Mouse (Mus musculus): Measurements from ENCODE around the gene Rbm4. TPM values are rescaled to one million over a fixed set of nuclear protein-coding genes. Genes with fewer than 3 reads are reported as not detected.

Rbm4 gene
- total and polyA plus RNA-seq, 2 experiments, result 25.7 to 58.4 TPM

DNA sequence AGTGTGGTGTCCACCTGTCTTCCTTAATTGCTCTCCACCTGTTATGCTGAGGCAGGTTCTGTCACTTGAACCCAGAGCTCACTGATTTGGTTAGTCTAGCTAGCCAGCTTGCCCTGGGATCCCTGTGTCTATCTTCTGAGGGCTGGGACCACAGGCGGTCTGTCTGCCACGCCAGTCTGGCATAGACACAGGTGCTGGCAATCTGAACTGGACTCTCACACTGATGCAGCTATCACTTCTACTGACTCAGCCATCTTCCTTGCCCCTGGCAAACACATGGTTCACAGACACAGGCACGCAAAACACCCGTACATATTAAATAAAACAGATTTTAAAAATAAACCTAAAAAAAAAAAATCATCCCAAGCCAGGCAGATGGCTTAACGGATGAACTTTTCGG lies 43.3 kb upstream of the Rbm4 start:
- DNase-seq (ENCODE audit: extremely low read depth, low read depth, low spot score), result peak; percentile 83
- 31% methylated on average over 6 of the region's 6 CpGs for WGBS
- Histone ChIP-seq H3K36me3 (ENCODE audit: control insufficient read depth, insufficient read depth, low read length) (peaks cover 21% of the 10 kb centered on the region), H3K27ac (replicated peaks; ENCODE audit: insufficient read depth, low read depth, low read length) (peak overlapping the region; percentile 94), H3K9ac (ENCODE audit: low read depth, low read length) (0 out of 2 replicates have a peak overlapping the region, but pooled peaks have one; percentile 52), H3K4me3 (ENCODE audit: insufficient read depth, low read depth, low read length) (no peak overlapping the region), H3K4me1 (ENCODE audit: control insufficient read depth, insufficient read depth, low read length) (peaks cover 25% of the 10 kb centered on the region; the same call in 1 of the 2 replicates), H3K79me2 (ENCODE audit: control insufficient read depth, insufficient read depth, low read length) (peaks cover 16% of the 10 kb centered on the region; the same call in 1 of the 2 replicates), H3K27me3 (ENCODE audit: control insufficient read depth, insufficient read depth, low read length) (no peaks in the 10 kb centered on the region)
- TF ChIP-seq CTCF (IDR thresholded peaks at IDR 0.05; ENCODE audit: low read depth, low read length), result no peak
- TF ChIP-seq POLR2A (IDR thresholded peaks at IDR 0.05; ENCODE audit: extremely low read depth, insufficient read depth, low read length), result no peak

DNA sequence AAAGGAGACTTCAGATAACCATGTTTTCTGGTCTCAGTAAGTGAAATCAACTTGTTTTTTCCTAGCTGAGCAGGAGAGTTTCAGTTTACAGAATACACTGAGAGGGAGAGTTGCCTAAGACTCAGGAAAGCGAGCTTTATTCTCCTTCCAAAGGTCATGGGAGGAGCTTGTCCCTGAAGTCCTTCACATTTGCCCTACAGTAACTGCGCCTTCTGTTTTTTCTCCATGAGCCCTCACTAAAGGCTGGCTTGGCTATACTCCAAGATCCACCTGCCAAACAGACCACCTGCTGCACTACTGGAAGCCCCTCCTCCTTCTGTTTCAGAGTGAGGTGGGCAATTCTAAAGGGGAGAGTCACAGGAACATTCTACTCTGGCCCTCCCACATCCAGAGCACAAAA lies 42.4 kb upstream of the Rbm4 start:
- peak overlapping the region; percentile 82; the same call in 1 of the 2 replicates for H3K9ac ChIP-seq (ENCODE audit: low read depth, low read length)
- WGBS, result 41% methylated on average over 2 of the region's 2 CpGs
- DNase-seq (ENCODE audit: extremely low read depth, low read depth, low spot score), result peak; percentile 98
- no peak for TF ChIP-seq POLR2A (IDR thresholded peaks at IDR 0.05; ENCODE audit: extremely low read depth, insufficient read depth, low read length)
- no peak for TF ChIP-seq CTCF (IDR thresholded peaks at IDR 0.05; ENCODE audit: low read depth, low read length)
- peak overlapping the region; percentile 94 for H3K27ac ChIP-seq (replicated peaks; ENCODE audit: insufficient read depth, low read depth, low read length)
- peaks cover 28% of the 10 kb centered on the region for H3K36me3 ChIP-seq (ENCODE audit: control insufficient read depth, insufficient read depth, low read length)
- H3K4me1 ChIP-seq (ENCODE audit: control insufficient read depth, insufficient read depth, low read length), result peaks cover 27% of the 10 kb centered on the region; the same call in 1 of the 2 replicates
- peaks cover 16% of the 10 kb centered on the region; the same call in 1 of the 2 replicates for H3K79me2 ChIP-seq (ENCODE audit: control insufficient read depth, insufficient read depth, low read length)
- H3K27me3 ChIP-seq (ENCODE audit: control insufficient read depth, insufficient read depth, low read length), result no peaks in the 10 kb centered on the region
- no peak overlapping the region for H3K4me3 ChIP-seq (ENCODE audit: insufficient read depth, low read depth, low read length)

DNA sequence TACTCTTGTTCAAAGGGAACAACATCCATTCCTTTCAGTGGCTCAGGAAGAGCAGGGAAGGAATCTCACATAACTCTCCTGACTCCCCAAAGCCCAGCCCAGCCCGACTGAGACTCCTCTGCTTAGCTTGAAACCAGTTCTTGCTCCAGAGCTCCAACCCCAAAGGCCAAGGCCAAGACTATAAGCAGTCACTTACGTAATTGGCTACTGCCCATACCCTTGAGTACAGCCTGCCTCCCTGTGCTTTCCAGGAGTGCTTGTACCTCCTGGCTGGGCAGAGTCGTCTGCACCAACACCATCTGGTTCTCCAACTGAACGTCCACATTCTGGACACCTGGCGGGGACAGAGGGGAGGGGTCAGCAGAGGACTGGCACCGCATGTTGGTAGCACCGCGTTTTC lies 40.3 kb upstream of the Rbm4 start:
- WGBS, result 66% methylated on average over 8 of the region's 8 CpGs
- Histone ChIP-seq H3K36me3 (ENCODE audit: control insufficient read depth, insufficient read depth, low read length) (peaks cover 39% of the 10 kb centered on the region), H3K79me2 (ENCODE audit: control insufficient read depth, insufficient read depth, low read length) (peaks cover 16% of the 10 kb centered on the region; the same call in 1 of the 2 replicates), H3K27ac (replicated peaks; ENCODE audit: insufficient read depth, low read depth, low read length) (peak overlapping the region; percentile 24; the same call in 1 of the 2 replicates), H3K4me1 (ENCODE audit: control insufficient read depth, insufficient read depth, low read length) (peaks cover 34% of the 10 kb centered on the region), H3K4me3 (ENCODE audit: insufficient read depth, low read depth, low read length) (no peak overlapping the region), H3K27me3 (ENCODE audit: control insufficient read depth, insufficient read depth, low read length) (no peaks in the 10 kb centered on the region), H3K9ac (ENCODE audit: low read depth, low read length) (no peak overlapping the region)
- peak; percentile 49 for DNase-seq (ENCODE audit: extremely low read depth, low read depth, low spot score)
- no peak for TF ChIP-seq CTCF (IDR thresholded peaks at IDR 0.05; ENCODE audit: low read depth, low read length)
- no peak for TF ChIP-seq POLR2A (IDR thresholded peaks at IDR 0.05; ENCODE audit: extremely low read depth, insufficient read depth, low read length)

DNA sequence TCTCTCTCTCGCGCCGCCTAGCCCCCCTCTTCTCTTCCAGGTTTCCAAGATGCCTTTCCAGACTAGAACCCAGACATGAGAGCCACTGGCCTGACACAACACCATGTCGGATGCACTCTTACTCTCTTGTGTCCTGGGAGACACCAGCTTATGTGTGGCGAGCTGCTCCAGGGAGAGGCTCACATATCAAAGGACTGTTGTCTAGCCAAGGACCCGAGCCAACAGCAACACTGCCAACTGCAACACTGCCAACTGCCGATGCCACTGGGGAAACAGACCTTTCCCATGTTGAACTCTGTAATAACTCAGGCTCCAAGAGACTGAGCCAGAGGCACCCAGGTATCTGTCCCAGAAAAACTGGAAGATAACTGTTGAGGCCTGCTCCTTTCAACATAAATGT lies 35.5 kb upstream of the Rbm4 start:
- no peak overlapping the region for H3K4me3 ChIP-seq (ENCODE audit: insufficient read depth, low read depth, low read length)
- peaks cover 18% of the 10 kb centered on the region for H3K79me2 ChIP-seq (ENCODE audit: control insufficient read depth, insufficient read depth, low read length)
- DNase-seq (ENCODE audit: extremely low read depth, low read depth, low spot score), result peak; percentile 93
- peak overlapping the region; percentile 83 for H3K27ac ChIP-seq (replicated peaks; ENCODE audit: insufficient read depth, low read depth, low read length)
- peaks cover 70% of the 10 kb centered on the region for H3K36me3 ChIP-seq (ENCODE audit: control insufficient read depth, insufficient read depth, low read length)
- no peaks in the 10 kb centered on the region for H3K27me3 ChIP-seq (ENCODE audit: control insufficient read depth, insufficient read depth, low read length)
- peaks cover 25% of the 10 kb centered on the region for H3K4me1 ChIP-seq (ENCODE audit: control insufficient read depth, insufficient read depth, low read length)
- TF ChIP-seq CTCF (IDR thresholded peaks at IDR 0.05; ENCODE audit: low read depth, low read length) (no peak), POLR2A (IDR thresholded peaks at IDR 0.05; ENCODE audit: extremely low read depth, insufficient read depth, low read length) (no peak)
- no peak overlapping the region for H3K9ac ChIP-seq (ENCODE audit: low read depth, low read length)
- WGBS, result 26% methylated on average over 7 of the region's 7 CpGs

DNA sequence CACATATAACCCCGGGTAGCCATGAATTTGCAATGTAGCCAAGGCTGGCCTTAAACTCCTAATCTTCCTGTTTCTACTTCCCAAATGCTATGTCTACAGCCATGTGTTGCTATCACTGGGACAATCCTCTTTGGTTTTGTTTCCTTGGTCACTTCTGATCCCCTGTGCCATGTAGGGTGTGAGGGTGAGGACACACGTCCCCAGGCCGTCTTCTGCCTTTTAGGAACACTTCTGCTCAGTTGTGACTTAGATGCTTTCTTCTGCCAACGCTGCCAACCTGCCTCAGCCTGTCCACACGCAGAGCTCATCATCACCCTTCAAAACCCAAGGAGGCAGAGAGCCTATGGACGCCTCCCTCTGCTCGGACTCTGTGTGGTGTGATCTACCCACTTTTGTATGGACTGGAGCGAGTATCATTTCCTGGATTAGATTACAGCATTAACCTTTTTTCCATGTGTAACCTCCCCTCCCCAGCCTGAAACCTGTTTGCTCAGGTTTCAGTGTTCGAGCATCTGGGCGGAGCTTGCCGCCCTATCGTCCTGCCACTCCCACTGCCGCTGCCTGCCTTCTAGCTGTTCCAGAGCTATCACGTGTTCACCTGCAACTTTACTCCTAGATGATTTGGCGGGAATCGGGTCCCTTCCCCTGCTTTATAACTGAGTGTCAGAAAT lies 34.9 kb upstream of the Rbm4 start:
- peaks cover 16% of the 10 kb centered on the region for H3K79me2 ChIP-seq (ENCODE audit: control insufficient read depth, insufficient read depth, low read length)
- H3K36me3 ChIP-seq (ENCODE audit: control insufficient read depth, insufficient read depth, low read length), result peaks cover 67% of the 10 kb centered on the region
- DNase-seq (ENCODE audit: extremely low read depth, low read depth, low spot score), result peak; percentile 85
- H3K4me1 ChIP-seq (ENCODE audit: control insufficient read depth, insufficient read depth, low read length), result peaks cover 22% of the 10 kb centered on the region
- 21% methylated on average over 16 of the region's 16 CpGs for WGBS
- TF ChIP-seq POLR2A (IDR thresholded peaks at IDR 0.05; ENCODE audit: extremely low read depth, insufficient read depth, low read length), result no peak
- TF ChIP-seq CTCF (IDR thresholded peaks at IDR 0.05; ENCODE audit: low read depth, low read length), result no peak
- peak overlapping the region; percentile 20; the same call in 1 of the 2 replicates for H3K9ac ChIP-seq (ENCODE audit: low read depth, low read length)
- H3K4me3 ChIP-seq (ENCODE audit: insufficient read depth, low read depth, low read length), result no peak overlapping the region
- H3K27ac ChIP-seq (replicated peaks; ENCODE audit: insufficient read depth, low read depth, low read length), result peak overlapping the region; percentile 83
- H3K27me3 ChIP-seq (ENCODE audit: control insufficient read depth, insufficient read depth, low read length), result no peaks in the 10 kb centered on the region
